8 mouse cellular contexts compared by ENCODE assay signal in the genomic region with DNA sequence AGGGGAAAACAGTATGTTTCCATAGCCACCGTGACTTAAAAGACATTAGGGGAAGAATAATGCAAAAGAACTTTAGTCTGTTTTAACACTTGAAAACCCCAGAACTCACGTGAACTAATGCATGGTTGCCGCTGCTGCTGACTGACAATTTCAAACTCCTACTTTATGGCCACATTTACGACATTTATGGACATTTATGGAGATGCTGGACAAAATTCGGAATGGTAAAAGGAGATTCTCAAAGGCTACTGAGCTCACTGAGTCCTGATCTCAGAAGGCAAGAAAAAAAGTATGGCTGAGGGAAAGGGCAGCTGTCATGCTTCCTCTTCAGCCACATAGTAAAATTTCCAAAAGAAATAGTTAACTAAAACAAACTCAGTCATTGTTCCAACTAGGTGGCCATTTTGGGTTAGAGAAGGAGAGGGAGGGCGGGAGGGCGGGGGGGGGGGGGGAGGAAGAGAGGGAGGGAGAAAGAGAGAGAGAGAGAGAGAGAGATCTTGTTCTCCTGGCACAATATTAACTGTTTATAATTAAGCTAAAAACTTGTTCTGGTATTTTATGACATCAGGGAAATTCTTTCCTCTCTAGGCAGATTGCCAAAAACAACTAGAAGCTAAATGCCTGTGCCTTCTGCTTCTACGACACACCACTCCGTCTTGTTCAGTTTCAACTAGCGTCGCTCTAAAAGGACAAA. TPM values are rescaled to one million over a fixed set of nuclear protein-coding genes. Genes with fewer than 3 reads are reported as not detected.
A peak's percentile ranks its signal among the peaks of the same experiment; 100 is the strongest.
DNase-seq lines count a peak whose midpoint lies in the region; ATAC-seq lines count a peak whose summit lies in the region.

No protein-coding gene starts in this region.

- H3K4me3 ChIP-seq in erythroblast, embryonic 14.5 days (replicated peaks), result peak overlapping the region; percentile 77
- H3K4me3 ChIP-seq in intestine, embryonic 14.5 days (ENCODE audit: low read depth, low read length), result peak overlapping the region; percentile 65

- H3K4me1 ChIP-seq in erythroblast, embryonic 14.5 days (ENCODE audit: control insufficient read depth), result peaks cover 58% of the 10 kb centered on the region
- H3K4me1 ChIP-seq in intestine, embryonic 14.5 days (replicated peaks; ENCODE audit: control insufficient read depth, insufficient read depth, low read length), result peaks cover 15% of the 10 kb centered on the region; the same call in 1 of the 2 replicates

- 4% methylated on average over 9 of the region's 11 CpGs for WGBS in intestine, embryonic 14.5 days

- ATAC-seq in intestine, embryonic 14.5 days (replicated peaks; ENCODE audit: low FRiP score, low TSS enrichment, low read depth), result no peak

- H3K4me2 ChIP-seq in intestine, embryonic 14.5 days (ENCODE audit: low read length), result peak overlapping the region; percentile 50

- H3K27me3 ChIP-seq in erythroblast, embryonic 14.5 days (ENCODE audit: control insufficient read depth), result no peaks in the 10 kb centered on the region
- H3K27me3 ChIP-seq in intestine, embryonic 14.5 days (replicated peaks; ENCODE audit: control insufficient read depth, insufficient read depth, low read length), result no peaks in the 10 kb centered on the region

- peak overlapping the region; percentile 70 for H3K27ac ChIP-seq in intestine, embryonic 14.5 days (ENCODE audit: low read depth)

- DNase-seq in retina, postnatal 1 day, result peak; percentile 52
- no peak for DNase-seq in retina, embryonic 14.5 days (ENCODE audit: low spot score)
- DNase-seq in intestine, embryonic 14.5 days (ENCODE audit: low spot score), result no peak
- DNase-seq in lung, postnatal 25 days (ENCODE audit: low spot score), result peak; percentile 64
- no peak for DNase-seq in urinary bladder, adult 2 months (ENCODE audit: low spot score)
- no peak for DNase-seq in cerebellum, adult 11 months
- no peak for DNase-seq in thymus, adult 18-20 months

- no peaks in the 10 kb centered on the region for H3K9me3 ChIP-seq in erythroblast, embryonic 14.5 days (ENCODE audit: control insufficient read depth, low read length)
- no peaks in the 10 kb centered on the region for H3K9me3 ChIP-seq in intestine, embryonic 14.5 days (ENCODE audit: control insufficient read depth, low read length)

- H3K36me3 ChIP-seq in erythroblast, embryonic 14.5 days (ENCODE audit: control insufficient read depth), result peaks cover 45% of the 10 kb centered on the region
- no peaks in the 10 kb centered on the region for H3K36me3 ChIP-seq in intestine, embryonic 14.5 days (ENCODE audit: control insufficient read depth, insufficient read depth, low read length)

- H3K9ac ChIP-seq in intestine, embryonic 14.5 days (ENCODE audit: low read length), result peak overlapping the region; percentile 38

RNA-seq across cellular contexts. Expression of a gene that starts 17.7 kb away (rescaled TPM):
- 0.78 and 0.87 TPM in 2 replicates for polyA plus RNA-seq in erythroblast, embryonic 14.5 days (2012)
- polyA plus RNA-seq in intestine, embryonic 14.5 days (2014; fragmentation: Nextera tagmentation; extraction: Ambion mirVana), result 24.1 and 25.9 TPM in 2 replicates
- 38.7 and 39.3 TPM in 2 replicates for polyA plus RNA-seq in urinary bladder, adult 2 months (2012; rRNA removed)

RNA-seq across cellular contexts. Expression of a gene that starts 17.8 kb away (rescaled TPM):
- 27.0 and 29.1 TPM in 2 replicates for polyA plus RNA-seq in erythroblast, embryonic 14.5 days (2012)
- 228 and 242 TPM in 2 replicates for polyA plus RNA-seq in intestine, embryonic 14.5 days (2014; fragmentation: Nextera tagmentation; extraction: Ambion mirVana)
- polyA plus RNA-seq in urinary bladder, adult 2 months (2012; rRNA removed), result 57.6 and 74.3 TPM in 2 replicates

RNA-seq across cellular contexts. Expression of a gene that starts 26.4 kb away (rescaled TPM):
- not detected in 2 replicates for polyA plus RNA-seq in erythroblast, embryonic 14.5 days (2012)
- 96.5 and 103 TPM in 2 replicates for polyA plus RNA-seq in intestine, embryonic 14.5 days (2014; fragmentation: Nextera tagmentation; extraction: Ambion mirVana)
- 3.3 and 4.9 TPM in 2 replicates for polyA plus RNA-seq in urinary bladder, adult 2 months (2012; rRNA removed)

Comparison
In these comparisons a context has a peak if more than half of its experiments do, and no peak if none do; other contexts are left out.
1. DNase-seq: peak in retina, postnatal 1 day (single experiment) and lung, postnatal 25 days (single experiment); none in retina, embryonic 14.5 days (single experiment), intestine, embryonic 14.5 days (single experiment), urinary bladder, adult 2 months (single experiment), cerebellum, adult 11 months (single experiment) and thymus, adult 18-20 months (0 of 2).
2. RNA of a gene that starts 17.7 kb away (polyA plus RNA-seq): 38.7 to 39.3 TPM in urinary bladder, adult 2 months and 24.1 to 25.9 TPM in intestine, embryonic 14.5 days; 0.78 to 0.87 TPM in erythroblast, embryonic 14.5 days; every median in the first group is over 10 times any median in the second.
3. RNA of a gene that starts 26.4 kb away (polyA plus RNA-seq): 96.5 to 103 TPM in intestine, embryonic 14.5 days; 3.3 to 4.9 TPM in urinary bladder, adult 2 months and not detected in erythroblast, embryonic 14.5 days; every median in the first group is over 10 times any median in the second.